Mouse (Mus musculus): ENCODE data around the gene Gm6993.

DNA sequence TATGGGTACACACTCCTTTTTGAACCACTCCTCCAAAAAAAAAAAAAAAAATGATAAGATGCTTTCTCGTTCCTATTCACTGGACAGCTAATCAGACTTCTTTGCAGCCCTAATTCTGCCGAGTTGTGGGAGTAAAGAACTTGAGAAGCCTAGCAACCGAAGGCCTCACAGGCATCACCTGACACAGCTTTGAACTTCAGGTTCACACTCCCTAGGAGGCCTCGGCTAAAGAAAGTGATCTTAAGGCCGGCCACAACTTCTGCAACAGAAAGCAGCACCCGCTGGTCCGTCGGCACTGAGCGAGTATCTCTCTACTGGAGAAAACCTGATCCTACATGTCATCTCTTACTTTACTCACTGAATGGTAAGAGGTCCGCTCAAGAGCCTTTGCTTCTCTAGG, 8.1 kb downstream of the Gm6993 start:
- TF ChIP-seq POLR2A (IDR thresholded peaks at IDR 0.05; ENCODE audit: borderline replicate concordance, extremely low read depth, low read depth, low read length) (no peak), CTCF (IDR thresholded peaks at IDR 0.05; ENCODE audit: insufficient read depth, low read length) (no peak)

All from lung, adult 2 months (tissue).